Mouse (Mus musculus): ENCODE measurements around the gene Spock1. TPM values are rescaled to one million over a fixed set of nuclear protein-coding genes. Genes with fewer than 3 reads are reported as not detected.

Spock1 gene
- polyA plus RNA-seq, 1 experiment from 2014 or later: 1.2 TPM

DNA sequence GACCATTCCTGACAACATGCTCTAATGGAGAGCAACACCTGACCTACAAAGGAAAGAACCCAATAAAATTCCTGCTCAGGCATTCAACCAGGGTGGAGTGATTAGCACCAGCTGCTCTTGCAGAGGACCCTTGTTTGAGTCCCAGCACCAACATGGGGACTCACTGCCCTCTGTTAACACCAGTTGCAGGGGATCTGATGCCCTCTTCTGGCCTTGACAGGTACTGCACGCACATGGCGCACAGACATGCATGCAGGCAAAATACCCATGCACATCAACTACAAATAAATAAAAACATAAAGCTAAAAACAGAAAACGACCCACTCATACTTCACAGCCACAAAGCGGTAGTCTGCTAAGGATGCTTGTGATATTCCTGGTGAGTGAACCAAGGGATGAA is 119.8 kb downstream of the Spock1 start:
- peaks cover 32% of the 10 kb centered on the region for H3K4me1 ChIP-seq
- H3K4me3 ChIP-seq: no peak overlapping the region
- no peak for DNase-seq (ENCODE audit: extremely low spot score, low spot score)
- H3K36me3 ChIP-seq (replicated peaks): no peaks in the 10 kb centered on the region
- H3K27me3 ChIP-seq (ENCODE audit: poor library complexity, severe bottlenecking): no peaks in the 10 kb centered on the region
- 94% methylated on average over 4 of the region's 4 CpGs for WGBS
- peaks cover 7% of the 10 kb centered on the region; the same call in 1 of the 2 replicates for H3K9me3 ChIP-seq
- no peak overlapping the region for H3K27ac ChIP-seq

DNA sequence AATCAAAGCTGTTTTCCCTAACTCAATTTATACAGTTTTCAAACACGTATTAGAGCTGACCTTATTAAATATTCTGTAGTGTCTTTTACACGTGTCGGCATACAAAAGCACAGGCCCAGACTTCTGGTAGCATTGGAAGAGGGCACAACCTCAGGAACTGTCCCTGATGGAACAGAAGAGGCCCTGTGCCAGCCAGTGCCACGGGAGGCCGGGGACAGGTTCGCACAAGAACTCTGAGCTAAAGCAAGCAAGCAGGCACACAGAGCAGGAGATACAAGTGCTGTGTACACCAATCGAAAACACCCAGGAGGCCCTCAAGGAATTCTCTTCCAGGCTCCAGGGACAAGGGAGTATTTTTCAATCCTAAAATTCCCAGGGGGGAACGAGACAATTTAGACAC is 121.9 kb downstream of the Spock1 start:
- Histone ChIP-seq H3K9me3 (peaks cover 7% of the 10 kb centered on the region; the same call in 1 of the 2 replicates), H3K4me3 (no peak overlapping the region), H3K36me3 (replicated peaks) (no peaks in the 10 kb centered on the region), H3K27ac (no peak overlapping the region), H3K27me3 (ENCODE audit: poor library complexity, severe bottlenecking) (no peaks in the 10 kb centered on the region), H3K4me1 (peaks cover 32% of the 10 kb centered on the region)
- DNase-seq (ENCODE audit: extremely low spot score, low spot score): no peak
- WGBS: 86% methylated on average over 8 of the region's 8 CpGs

DNA sequence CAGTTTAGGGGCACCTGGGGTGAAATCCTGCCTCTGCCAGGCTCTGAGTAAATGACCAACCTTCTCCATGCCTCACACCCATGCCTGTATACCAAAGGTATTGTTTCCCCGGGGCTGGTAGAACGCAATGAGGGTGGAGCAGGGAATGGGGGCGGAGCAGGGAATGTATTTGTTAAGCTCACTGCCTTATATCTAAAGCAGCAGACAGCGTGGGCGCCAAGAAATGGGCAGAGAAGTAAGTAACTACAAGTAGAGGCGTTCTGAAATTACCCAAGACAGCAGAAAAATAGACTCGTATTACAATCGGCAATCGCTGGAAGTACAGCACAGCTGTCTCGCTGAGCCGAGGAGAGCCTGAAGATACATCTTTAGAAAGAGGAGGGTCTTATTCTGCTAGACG is 125.2 kb downstream of the Spock1 start:
- WGBS: 79% methylated on average over 12 of the region's 12 CpGs
- no peaks in the 10 kb centered on the region for H3K27me3 ChIP-seq (ENCODE audit: poor library complexity, severe bottlenecking)
- H3K9me3 ChIP-seq: peaks cover 10% of the 10 kb centered on the region
- no peaks in the 10 kb centered on the region for H3K36me3 ChIP-seq (replicated peaks)
- no peak overlapping the region for H3K27ac ChIP-seq
- peaks cover 8% of the 10 kb centered on the region; the same call in 1 of the 2 replicates for H3K4me1 ChIP-seq
- DNase-seq (ENCODE audit: extremely low spot score, low spot score): no peak
- H3K4me3 ChIP-seq: no peak overlapping the region

GRCm38 (mm10) chr13:57782107-57782561 is 126.0 kb downstream of the Spock1 start:
- WGBS: 87% methylated on average over 6 of the region's 6 CpGs
- Histone ChIP-seq H3K36me3 (replicated peaks) (no peaks in the 10 kb centered on the region), H3K9me3 (peaks cover 8% of the 10 kb centered on the region), H3K4me1 (peaks cover 4% of the 10 kb centered on the region; the same call in 1 of the 2 replicates), H3K27ac (no peak overlapping the region; the same call in 1 of the 2 replicates), H3K27me3 (ENCODE audit: poor library complexity, severe bottlenecking) (no peaks in the 10 kb centered on the region), H3K4me3 (no peak overlapping the region)
- no peak for DNase-seq (ENCODE audit: extremely low spot score, low spot score)

DNA sequence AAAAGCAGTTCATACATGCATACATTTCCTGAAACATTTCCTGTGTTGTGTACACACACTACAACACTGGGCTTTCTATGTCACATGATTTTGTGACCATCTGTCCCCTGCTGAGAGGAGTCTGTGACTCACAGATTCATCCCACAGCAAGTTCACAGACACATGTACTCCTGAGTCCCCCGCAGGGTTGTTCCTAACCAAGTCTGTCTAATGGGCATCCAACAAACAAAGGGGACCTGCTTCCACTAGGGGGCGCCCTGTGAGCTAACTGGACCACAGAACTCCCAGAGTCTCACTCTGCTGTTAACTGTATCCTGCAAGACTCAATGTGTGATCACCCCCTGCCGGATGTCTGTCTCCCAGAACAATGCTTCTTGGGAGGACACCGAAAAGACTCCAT is 129.0 kb downstream of the Spock1 start:
- DNase-seq (ENCODE audit: extremely low spot score, low spot score): no peak
- Histone ChIP-seq H3K36me3 (replicated peaks) (no peaks in the 10 kb centered on the region), H3K4me3 (no peak overlapping the region), H3K27ac (no peak overlapping the region), H3K9me3 (peaks cover 8% of the 10 kb centered on the region), H3K4me1 (no peaks in the 10 kb centered on the region; the same call in 1 of the 2 replicates), H3K27me3 (ENCODE audit: poor library complexity, severe bottlenecking) (no peaks in the 10 kb centered on the region)
- 82% methylated on average over 4 of the region's 4 CpGs for WGBS

DNA sequence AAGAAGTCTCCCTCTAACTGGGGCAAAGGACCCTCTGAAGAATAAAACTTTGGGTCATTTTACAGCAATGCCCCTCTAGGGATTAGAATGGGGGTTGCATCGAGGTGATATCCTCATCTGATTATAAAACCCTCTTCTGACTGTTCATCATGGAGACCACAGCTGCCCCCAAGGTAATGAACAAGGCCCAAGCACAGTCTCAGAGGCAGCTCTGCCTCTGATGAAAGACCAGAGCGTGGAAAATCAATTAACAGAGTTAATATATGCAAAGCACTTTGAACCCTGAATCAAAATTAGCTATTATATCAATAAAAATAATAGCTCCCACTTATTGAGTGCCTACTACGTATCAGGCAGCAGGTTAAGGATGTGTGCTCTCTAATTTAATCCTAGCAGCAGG is 129.6 kb downstream of the Spock1 start:
- H3K9me3 ChIP-seq: peaks cover 8% of the 10 kb centered on the region
- H3K27ac ChIP-seq: no peak overlapping the region
- no peaks in the 10 kb centered on the region; the same call in 1 of the 2 replicates for H3K4me1 ChIP-seq
- no peak for DNase-seq (ENCODE audit: extremely low spot score, low spot score)
- no peaks in the 10 kb centered on the region for H3K27me3 ChIP-seq (ENCODE audit: poor library complexity, severe bottlenecking)
- no peak overlapping the region for H3K4me3 ChIP-seq
- WGBS: 79% methylated on average over 3 of the region's 3 CpGs
- no peaks in the 10 kb centered on the region for H3K36me3 ChIP-seq (replicated peaks)

- Histone ChIP-seq H3K4me1 (no peaks in the 10 kb centered on the region), H3K36me3 (replicated peaks) (no peaks in the 10 kb centered on the region), H3K4me3 (no peak overlapping the region), H3K27ac (no peak overlapping the region), H3K27me3 (ENCODE audit: poor library complexity, severe bottlenecking) (no peaks in the 10 kb centered on the region), H3K9me3 (peaks cover 4% of the 10 kb centered on the region; the same call in 1 of the 2 replicates)
- 86% methylated on average over 6 of the region's 6 CpGs for WGBS
- DNase-seq (ENCODE audit: extremely low spot score, low spot score): no peak
Measured at GRCm38 (mm10) chr13:57771998-57772397, 136.1 kb downstream of the Spock1 start.

- no peaks in the 10 kb centered on the region for H3K27me3 ChIP-seq (ENCODE audit: poor library complexity, severe bottlenecking)
- WGBS: 63% methylated on average over 3 of the region's 3 CpGs
- no peak for DNase-seq (ENCODE audit: extremely low spot score, low spot score)
- no peak overlapping the region for H3K4me3 ChIP-seq
- no peaks in the 10 kb centered on the region for H3K4me1 ChIP-seq
- no peak overlapping the region for H3K27ac ChIP-seq
- H3K9me3 ChIP-seq: peaks cover 6% of the 10 kb centered on the region; the same call in 1 of the 2 replicates
- no peaks in the 10 kb centered on the region for H3K36me3 ChIP-seq (replicated peaks)
Measured at GRCm38 (mm10) chr13:57766721-57767120, 141.4 kb downstream of the Spock1 start.

- no peak overlapping the region for H3K27ac ChIP-seq
Measured at GRCm38 (mm10) chr13:57761122-57761521, 147.0 kb downstream of the Spock1 start.

GRCm38 (mm10) chr13:57760618-57761017 is 147.5 kb downstream of the Spock1 start:
- no peaks in the 10 kb centered on the region for H3K9me3 ChIP-seq
- H3K27ac ChIP-seq: no peak overlapping the region
- H3K36me3 ChIP-seq (replicated peaks): no peaks in the 10 kb centered on the region
- no peaks in the 10 kb centered on the region for H3K27me3 ChIP-seq (ENCODE audit: poor library complexity, severe bottlenecking)
- 88% methylated on average over 3 of the region's 3 CpGs for WGBS
- DNase-seq (ENCODE audit: extremely low spot score, low spot score): no peak
- no peak overlapping the region for H3K4me3 ChIP-seq
- H3K4me1 ChIP-seq: peaks cover 5% of the 10 kb centered on the region; the same call in 1 of the 2 replicates

More at GRCm38 (mm10) chr13:57761122-57761521, 147.0 kb downstream of the Spock1 start:
- Histone ChIP-seq H3K36me3 (replicated peaks) (no peaks in the 10 kb centered on the region), H3K4me1 (peaks cover 5% of the 10 kb centered on the region; the same call in 1 of the 2 replicates), H3K9me3 (no peaks in the 10 kb centered on the region), H3K27me3 (ENCODE audit: poor library complexity, severe bottlenecking) (no peaks in the 10 kb centered on the region), H3K4me3 (no peak overlapping the region)
- 94% methylated on average over 5 of the region's 5 CpGs for WGBS
- no peak for DNase-seq (ENCODE audit: extremely low spot score, low spot score)

- no peaks in the 10 kb centered on the region for H3K27me3 ChIP-seq (ENCODE audit: poor library complexity, severe bottlenecking)
- H3K27ac ChIP-seq: no peak overlapping the region
- no peaks in the 10 kb centered on the region for H3K9me3 ChIP-seq
- no peak for DNase-seq (ENCODE audit: extremely low spot score, low spot score)
- 84% methylated on average over 3 of the region's 3 CpGs for WGBS
- H3K4me3 ChIP-seq: no peak overlapping the region
- no peaks in the 10 kb centered on the region for H3K36me3 ChIP-seq (replicated peaks)
- peaks cover 5% of the 10 kb centered on the region; the same call in 1 of the 2 replicates for H3K4me1 ChIP-seq
Measured at GRCm38 (mm10) chr13:57756316-57756715, 151.8 kb downstream of the Spock1 start.

GRCm38 (mm10) chr13:57750831-57751230 is 157.3 kb downstream of the Spock1 start:
- no peaks in the 10 kb centered on the region for H3K4me1 ChIP-seq
- WGBS: 84% methylated on average over 7 of the region's 7 CpGs
- no peak overlapping the region for H3K4me3 ChIP-seq

DNA sequence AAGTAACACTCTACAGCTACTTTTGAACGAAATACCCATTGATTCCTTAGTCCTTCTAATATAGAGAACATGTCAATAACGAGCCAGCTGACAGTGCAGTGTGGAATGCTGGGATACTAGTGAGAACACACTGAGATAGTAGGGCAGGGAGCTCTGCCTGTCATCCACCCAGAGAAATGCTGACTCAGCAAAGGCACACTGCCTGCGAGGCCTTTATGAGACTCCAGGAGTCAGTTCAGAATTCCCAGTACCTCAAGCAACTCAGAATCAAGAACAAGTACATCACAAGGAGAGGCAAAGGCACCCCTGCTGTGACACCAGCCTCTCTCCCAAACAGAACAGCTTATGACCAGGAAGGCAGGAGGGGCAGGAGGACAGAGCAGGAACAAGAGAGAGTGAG is 163.5 kb downstream of the Spock1 start:
- H3K4me1 ChIP-seq: peaks cover 27% of the 10 kb centered on the region

More at GRCm38 (mm10) chr13:57750831-57751230, 157.3 kb downstream of the Spock1 start:
- Histone ChIP-seq H3K27me3 (ENCODE audit: poor library complexity, severe bottlenecking) (no peaks in the 10 kb centered on the region), H3K36me3 (replicated peaks) (no peaks in the 10 kb centered on the region), H3K27ac (no peak overlapping the region), H3K9me3 (no peaks in the 10 kb centered on the region)
- no peak for DNase-seq (ENCODE audit: extremely low spot score, low spot score)

More for the DNA sequence above, 163.5 kb downstream of the Spock1 start:
- no peak for DNase-seq (ENCODE audit: extremely low spot score, low spot score)
- H3K27ac ChIP-seq: no peak overlapping the region
- no peaks in the 10 kb centered on the region for H3K27me3 ChIP-seq (ENCODE audit: poor library complexity, severe bottlenecking)
- no peaks in the 10 kb centered on the region for H3K9me3 ChIP-seq
- no peaks in the 10 kb centered on the region for H3K36me3 ChIP-seq (replicated peaks)
- no peak overlapping the region for H3K4me3 ChIP-seq
- 86% methylated on average over 3 of the region's 3 CpGs for WGBS

Measured in forebrain, embryonic 10.5 days (tissue).